Mouse (Mus musculus) hindbrain, postnatal 0 days (tissue): ENCODE data around the gene R3hdm1. TPM values are rescaled to one million over a fixed set of nuclear protein-coding genes. Genes with fewer than 3 reads are reported as not detected.
A peak's percentile ranks its signal among the peaks of the same experiment; 100 is the strongest.
"Not testable (repeated sequence)": the region's sequence is repeated elsewhere in the genome, so short reads cannot be mapped to it uniquely, and the experiment has no call there.

Experiments
- ATAC-seq: fragments of 200-750 bp; cut with Nextera tagmentation; 2 replicates; pipeline ENCODE4 v1.8.0; 2017; ENCODE audit warnings: mild to moderate bottlenecking, moderate TSS enrichment, moderate library complexity
- DNase-seq: peaks from one replicate; pipeline ENCODE4 v3.0.0-alpha.2; 2015; ENCODE audit warnings: low spot score
- H3K27ac ChIP-seq: fragments of 300-500 bp; sonication (generic); 2 replicates; pipeline ENCODE4 v1.5.1; 2014; ENCODE audit warnings: mild to moderate bottlenecking
- H3K27me3 ChIP-seq: fragments of 300-500 bp; sonication (generic); 2 replicates; pipeline ENCODE4 v1.6.1; 2014; ENCODE audit warnings: low read length, mixed read lengths; ENCODE audit not compliant: insufficient read depth
- H3K36me3 ChIP-seq: fragments of 300-500 bp; sonication (generic); 2 replicates; pipeline ENCODE4 v1.6.1; 2014; ENCODE audit warnings: low read length, mixed read lengths; ENCODE audit not compliant: insufficient read depth
- H3K4me1 ChIP-seq: fragments of 300-500 bp; sonication (generic); 2 replicates; pipeline ENCODE4 v1.6.1; 2014; ENCODE audit warnings: antibody characterized with exemption, low read length, mixed read lengths; ENCODE audit not compliant: insufficient read depth
- H3K4me2 ChIP-seq: fragments of 300-500 bp; sonication (generic); 2 replicates; pipeline ENCODE4 v1.6.1; 2014; ENCODE audit warnings: low read depth, mild to moderate bottlenecking, low read length, moderate library complexity, mixed read lengths
- H3K4me3 ChIP-seq: fragments of 300-500 bp; sonication (generic); 2 replicates; pipeline ENCODE4 v1.5.1; 2014; ENCODE audit warnings: low read length
- H3K9ac ChIP-seq: fragments of 300-500 bp; sonication (generic); replicated peaks from 2 replicates; pipeline ENCODE4 v1.6.1; 2014; ENCODE audit warnings: mild to moderate bottlenecking, low read length, moderate library complexity, mixed read lengths
- H3K9me3 ChIP-seq: fragments of 300-500 bp; sonication (generic); 2 replicates; pipeline ENCODE4 v1.6.1; 2016; ENCODE audit warnings: low read length, mixed read lengths
- CTCF ChIP-seq: IDR thresholded peaks from 2 replicates; pipeline ENCODE4 v1.5.1; 2016; ENCODE audit warnings: antibody characterized with exemption, control low read depth, low read depth
- WGBS: fragments of 180-500 bp; shearing (Covaris S2); extraction: QIAGEN DNeasy Blood & Tissue Kit; methylation state at CpG from one replicate; pipeline ENCODE4 v1.1.7; 2014; 5-methylcytosine and 5-hydroxymethylcytosine counted together
- polyA plus RNA-seq: library from polyadenylated mRNA; unstranded; fragments of >200 nt; fragmentation: Nextera tagmentation; extraction: Ambion mirVana; gene quantifications from 2 replicates; pipeline ENCODE4 v1.2.1, GENCODE M21; 2015
- total RNA-seq: library from RNA; depleted of rRNA; stranded (reverse); fragments of >200 nt; gene quantifications from 2 replicates; pipeline ENCODE4 v1.2.3, GENCODE M21; 2014

R3hdm1 gene
- total and polyA plus RNA-seq, 2 experiments from 2014 or later, result 49.2 to 90.7 TPM

DNA sequence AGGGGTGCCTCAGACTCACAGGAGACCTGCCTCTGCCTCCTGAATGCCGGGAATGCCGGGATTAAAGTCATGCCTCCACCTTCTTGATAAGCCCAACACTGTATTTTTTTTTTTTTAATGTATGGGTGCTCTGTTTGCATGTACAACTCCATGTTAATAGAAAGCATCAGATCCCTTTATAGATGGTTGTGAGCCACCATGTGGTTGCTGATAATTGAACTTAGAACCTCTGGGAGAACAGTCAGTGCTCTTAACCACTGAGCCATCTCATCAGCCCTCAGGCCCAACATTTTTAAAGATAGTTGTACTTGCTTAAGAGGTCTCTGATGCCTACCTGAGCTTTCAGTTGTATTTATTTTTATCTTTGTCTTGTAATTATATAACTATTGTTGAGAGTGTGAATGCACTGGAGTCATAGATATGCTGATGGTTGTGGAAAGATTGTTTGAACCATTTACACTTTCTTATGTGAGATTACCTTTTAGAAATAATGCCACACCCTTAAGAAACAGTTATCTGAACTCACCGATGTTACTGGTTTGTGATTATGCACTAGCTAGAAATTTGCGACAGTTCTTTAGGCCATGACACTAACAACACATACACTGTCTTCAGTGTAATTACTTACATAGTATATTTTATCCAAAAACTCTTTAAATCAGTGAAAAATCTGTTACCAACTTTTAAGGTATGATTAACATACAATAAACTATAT lies 18.0 kb downstream of the R3hdm1 start:
- no peak for TF ChIP-seq CTCF
- no peaks in the 10 kb centered on the region for H3K9me3 ChIP-seq
- H3K4me2 ChIP-seq, result no peak overlapping the region
- ATAC-seq (no peak), DNase-seq (no peak)
- no peaks in the 10 kb centered on the region for H3K4me1 ChIP-seq
- no peak overlapping the region for H3K27ac ChIP-seq
- no peaks in the 10 kb centered on the region for H3K27me3 ChIP-seq
- no peak overlapping the region for H3K9ac ChIP-seq
- 95% methylated on average over 4 of the region's 4 CpGs for WGBS
- H3K36me3 ChIP-seq, result no peaks in the 10 kb centered on the region
- H3K4me3 ChIP-seq, result no peak overlapping the region

- DNase-seq, ATAC-seq, H3K9ac ChIP-seq, H3K4me1 ChIP-seq, H3K36me3 ChIP-seq, H3K27me3 ChIP-seq, H3K4me2 ChIP-seq, H3K27ac ChIP-seq, H3K4me3 ChIP-seq, H3K9me3 ChIP-seq: not testable (repeated sequence)
Observed at GRCm38 (mm10) chr1:128136222-128136621, 33.1 kb downstream of the R3hdm1 start.

DNA sequence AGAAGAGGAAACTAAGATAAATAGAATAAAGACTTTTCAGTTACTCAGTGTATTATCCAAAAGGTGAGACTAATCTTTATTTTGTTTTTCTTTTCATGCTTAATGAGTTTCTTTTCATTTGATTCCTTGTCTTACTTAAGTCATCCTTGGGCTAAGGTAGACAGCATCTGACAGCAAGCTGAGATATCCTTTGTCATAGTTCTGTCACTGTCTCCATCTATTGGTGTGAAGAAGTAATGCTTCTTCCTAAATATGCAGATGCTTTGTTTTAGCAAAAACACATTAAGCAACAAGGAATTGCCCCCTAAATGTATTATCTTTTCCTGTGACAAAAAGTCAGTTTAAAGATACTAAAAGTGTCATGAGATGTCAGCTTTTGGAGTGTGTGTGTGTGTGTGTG lies 37.9 kb downstream of the R3hdm1 start:
- Histone ChIP-seq H3K4me1 (no peaks in the 10 kb centered on the region), H3K27me3 (no peaks in the 10 kb centered on the region), H3K36me3 (no peaks in the 10 kb centered on the region), H3K9me3 (no peaks in the 10 kb centered on the region), H3K4me2 (no peak overlapping the region), H3K9ac (no peak overlapping the region), H3K27ac (no peak overlapping the region), H3K4me3 (no peak overlapping the region)
- peak; percentile 74 for TF ChIP-seq CTCF
- ATAC-seq, result no peak
- peak; percentile 54 for DNase-seq

- DNase-seq (no peak), ATAC-seq (no peak)
- Histone ChIP-seq H3K27ac (no peak overlapping the region), H3K27me3 (no peaks in the 10 kb centered on the region), H3K9me3 (no peaks in the 10 kb centered on the region), H3K36me3 (no peaks in the 10 kb centered on the region), H3K9ac (no peak overlapping the region), H3K4me2 (no peak overlapping the region), H3K4me3 (no peak overlapping the region), H3K4me1 (no peaks in the 10 kb centered on the region)
- TF ChIP-seq CTCF, result no peak
Observed at GRCm38 (mm10) chr1:128141737-128142136, 38.6 kb downstream of the R3hdm1 start.

DNA sequence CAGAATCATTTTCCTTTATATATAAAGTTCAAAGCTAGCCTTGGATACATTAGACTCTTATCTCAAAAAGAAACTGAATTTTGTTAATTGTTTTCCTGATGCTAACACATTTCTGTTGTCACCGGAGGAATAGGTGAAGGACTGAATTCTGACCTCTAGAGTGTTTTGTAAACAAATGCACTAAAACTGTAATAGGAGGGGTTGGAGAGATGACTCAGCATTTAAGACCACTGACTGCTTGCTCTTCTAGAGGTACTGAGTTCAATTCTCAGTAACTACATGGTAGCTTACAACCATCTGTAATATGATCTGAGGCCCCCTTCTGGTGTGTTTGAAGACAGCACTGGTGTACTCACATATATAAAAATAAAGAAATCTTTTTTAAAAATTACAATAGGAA lies 63.9 kb downstream of the R3hdm1 start:
- H3K9me3 ChIP-seq, result no peaks in the 10 kb centered on the region
- no peak for ATAC-seq

GRCm38 (mm10) chr1:128170104-128170503 lies 67.0 kb downstream of the R3hdm1 start:
- Histone ChIP-seq H3K36me3 (no peaks in the 10 kb centered on the region), H3K4me1 (no peaks in the 10 kb centered on the region), H3K4me3 (no peak overlapping the region), H3K9me3 (no peaks in the 10 kb centered on the region), H3K27me3 (no peaks in the 10 kb centered on the region), H3K4me2 (no peak overlapping the region), H3K9ac (no peak overlapping the region), H3K27ac (no peak overlapping the region)
- DNase-seq (no peak), ATAC-seq (no peak)
- TF ChIP-seq CTCF, result no peak

More for the DNA sequence above, 63.9 kb downstream of the R3hdm1 start:
- 96% methylated on average over 1 of the region's 1 CpGs for WGBS
- no peak for DNase-seq
- Histone ChIP-seq H3K9ac (no peak overlapping the region), H3K27me3 (no peaks in the 10 kb centered on the region), H3K4me2 (no peak overlapping the region), H3K36me3 (no peaks in the 10 kb centered on the region), H3K4me3 (no peak overlapping the region), H3K27ac (no peak overlapping the region), H3K4me1 (no peaks in the 10 kb centered on the region)
- TF ChIP-seq CTCF, result no peak

GRCm38 (mm10) chr1:128191426-128191825 lies 88.3 kb downstream of the R3hdm1 start:
- Histone ChIP-seq H3K4me1 (no peaks in the 10 kb centered on the region), H3K9ac (no peak overlapping the region), H3K9me3 (no peaks in the 10 kb centered on the region), H3K4me2 (no peak overlapping the region), H3K36me3 (peaks cover 37% of the 10 kb centered on the region), H3K27ac (no peak overlapping the region), H3K27me3 (no peaks in the 10 kb centered on the region), H3K4me3 (no peak overlapping the region)
- no peak for ATAC-seq
- TF ChIP-seq CTCF, result no peak
- WGBS, result 72% methylated on average over 2 of the region's 2 CpGs
- no peak for DNase-seq
